ENCODE assay signal across 16 mouse cellular contexts in the genomic region with DNA sequence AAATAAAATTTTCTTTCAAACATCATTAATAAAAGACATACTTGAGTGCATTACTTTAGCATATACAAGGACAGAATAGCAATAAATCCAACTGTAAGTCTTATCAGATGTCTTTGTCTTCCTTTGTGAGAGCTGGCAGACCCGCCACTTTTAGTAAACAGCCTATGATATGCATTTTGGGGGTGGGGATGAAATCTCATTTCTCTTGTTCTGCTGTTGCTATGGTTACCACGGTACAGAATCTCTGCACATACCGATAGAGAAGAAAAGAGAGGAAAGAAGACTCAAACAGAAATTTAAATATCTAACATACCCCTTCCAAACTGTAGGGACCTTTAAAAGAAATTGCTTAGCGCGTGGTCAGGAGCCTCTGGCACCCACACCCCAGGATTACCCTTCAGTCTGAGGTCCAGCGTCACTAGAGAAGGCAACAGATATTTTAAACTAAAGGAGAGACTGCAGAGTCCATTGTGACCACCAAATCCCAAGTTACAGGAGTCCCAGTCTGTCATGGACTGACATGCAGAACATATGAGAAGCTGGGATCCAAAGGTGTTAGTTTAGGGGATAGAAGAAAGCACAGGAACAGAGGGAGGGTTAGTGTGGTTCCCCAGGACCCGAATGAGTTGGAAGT.
DNase-seq lines count a peak whose midpoint lies in the region; ATAC-seq and TF ChIP-seq lines count a peak whose summit lies in the region.
"Had no signal": no experiment of that assay in that cellular context is flagged by ENCODE, and none has a peak within 500 bp of the region (broad histone marks: within the 10 kb centered on the region; RNA-seq: fewer than 3 reads in every experiment).

No protein-coding gene starts in this region.

- no peak overlapping the region for H3K9ac ChIP-seq in hindbrain, embryonic 13.5 days
- no peak overlapping the region for H3K9ac ChIP-seq in forebrain, embryonic 16.5 days (replicated peaks; ENCODE audit: low read depth, low read length)
- H3K9ac ChIP-seq in midbrain, embryonic 15.5 days = no peak overlapping the region
- no peak overlapping the region for H3K9ac ChIP-seq in lung, postnatal 0 days (replicated peaks; ENCODE audit: low read depth)
- H3K9ac ChIP-seq: liver, postnatal 0 days had no signal

- WGBS in hindbrain, embryonic 13.5 days = 57% methylated on average over 7 of the region's 7 CpGs
- 68% methylated on average over 7 of the region's 7 CpGs for WGBS in hindbrain, embryonic 10.5 days
- WGBS in forebrain, embryonic 16.5 days = 60% methylated on average over 7 of the region's 7 CpGs
- 41% methylated on average over 7 of the region's 7 CpGs for WGBS in midbrain, embryonic 15.5 days
- WGBS in lung, postnatal 0 days = 65% methylated on average over 7 of the region's 7 CpGs

- H3K4me3 ChIP-seq in hindbrain, embryonic 13.5 days = no peak overlapping the region
- H3K4me3 ChIP-seq in hindbrain, embryonic 10.5 days = no peak overlapping the region
- H3K4me3 ChIP-seq in forebrain, embryonic 16.5 days (replicated peaks; ENCODE audit: low read length) = no peak overlapping the region
- H3K4me3 ChIP-seq in midbrain, embryonic 15.5 days = no peak overlapping the region
- no peak overlapping the region for H3K4me3 ChIP-seq in lung, postnatal 0 days (ENCODE audit: low read depth, low read length)
- H3K4me3 ChIP-seq: limb, embryonic 10.5 days had no signal

- no peak for DNase-seq in hindbrain, embryonic 10.5 days (ENCODE audit: low spot score)
- peak; percentile 35 for DNase-seq in brain, adult 2 months (ENCODE audit: low read depth, low spot score)
- DNase-seq in lung, postnatal 0 days (ENCODE audit: low spot score) = no peak
- DNase-seq in cerebellum, postnatal 36 days = no peak
- DNase-seq: adrenal gland, adult 2 months; cerebellum, adult 11 months; cerebellum, postnatal 25 days; heart, postnatal 4 days; kidney, adult 11 months; liver, postnatal 0 days; lung, postnatal 36 days; thymus, postnatal 14 days had no signal

- no peak for TF ChIP-seq EP300 in lung, postnatal 0 days (IDR thresholded peaks at IDR 0.05)

- no peak overlapping the region for H3K4me2 ChIP-seq in hindbrain, embryonic 13.5 days
- no peak overlapping the region for H3K4me2 ChIP-seq in forebrain, embryonic 16.5 days (ENCODE audit: low read length)
- H3K4me2 ChIP-seq in midbrain, embryonic 15.5 days = no peak overlapping the region
- no peak overlapping the region for H3K4me2 ChIP-seq in lung, postnatal 0 days (replicated peaks; ENCODE audit: low read depth, low read length)

- no peaks in the 10 kb centered on the region for H3K27me3 ChIP-seq in hindbrain, embryonic 13.5 days
- H3K27me3 ChIP-seq in hindbrain, embryonic 10.5 days (ENCODE audit: insufficient read depth, poor library complexity, severe bottlenecking) = no peaks in the 10 kb centered on the region
- H3K27me3 ChIP-seq in forebrain, embryonic 16.5 days (replicated peaks; ENCODE audit: control insufficient read depth, insufficient read depth, low read length) = no peaks in the 10 kb centered on the region
- H3K27me3 ChIP-seq in midbrain, embryonic 15.5 days (replicated peaks) = no peaks in the 10 kb centered on the region
- no peaks in the 10 kb centered on the region for H3K27me3 ChIP-seq in lung, postnatal 0 days (replicated peaks; ENCODE audit: insufficient read depth, low read length)

- ATAC-seq in hindbrain, embryonic 13.5 days (ENCODE audit: low FRiP score) = peak; percentile 73
- peak; percentile 92 for ATAC-seq in forebrain, embryonic 16.5 days
- ATAC-seq in midbrain, embryonic 15.5 days (replicated peaks) = peak; percentile 95
- ATAC-seq in lung, postnatal 0 days = no peak
- ATAC-seq: liver, postnatal 0 days had no signal

- H3K27ac ChIP-seq in hindbrain, embryonic 13.5 days = no peak overlapping the region
- no peak overlapping the region for H3K27ac ChIP-seq in hindbrain, embryonic 10.5 days
- H3K27ac ChIP-seq in forebrain, embryonic 16.5 days (ENCODE audit: low read length) = peak overlapping the region; percentile 63
- H3K27ac ChIP-seq in midbrain, embryonic 15.5 days = peak overlapping the region; percentile 71
- H3K27ac ChIP-seq in lung, postnatal 0 days (ENCODE audit: low read length) = no peak overlapping the region
- H3K27ac ChIP-seq: limb, embryonic 10.5 days had no signal

- H3K36me3 ChIP-seq in hindbrain, embryonic 13.5 days = no peaks in the 10 kb centered on the region
- no peaks in the 10 kb centered on the region for H3K36me3 ChIP-seq in hindbrain, embryonic 10.5 days
- no peaks in the 10 kb centered on the region for H3K36me3 ChIP-seq in forebrain, embryonic 16.5 days (ENCODE audit: control insufficient read depth, insufficient read depth)
- H3K36me3 ChIP-seq in midbrain, embryonic 15.5 days (replicated peaks) = no peaks in the 10 kb centered on the region
- no peaks in the 10 kb centered on the region for H3K36me3 ChIP-seq in lung, postnatal 0 days (ENCODE audit: insufficient read depth, low read length)
- H3K36me3 ChIP-seq: limb, embryonic 10.5 days had no signal

- no peak for TF ChIP-seq CTCF in lung, postnatal 0 days (IDR thresholded peaks at IDR 0.05)

- no peaks in the 10 kb centered on the region for H3K9me3 ChIP-seq in hindbrain, embryonic 13.5 days
- no peaks in the 10 kb centered on the region for H3K9me3 ChIP-seq in hindbrain, embryonic 10.5 days
- H3K9me3 ChIP-seq in forebrain, embryonic 16.5 days (ENCODE audit: control insufficient read depth, low read length) = no peaks in the 10 kb centered on the region
- H3K9me3 ChIP-seq in midbrain, embryonic 15.5 days = no peaks in the 10 kb centered on the region
- H3K9me3 ChIP-seq in lung, postnatal 0 days (ENCODE audit: low read length) = no peaks in the 10 kb centered on the region
- H3K9me3 ChIP-seq: limb, embryonic 10.5 days had no signal

- peaks cover 6% of the 10 kb centered on the region; the same call in 1 of the 2 replicates for H3K4me1 ChIP-seq in hindbrain, embryonic 13.5 days (replicated peaks)
- H3K4me1 ChIP-seq in hindbrain, embryonic 10.5 days (replicated peaks) = no peaks in the 10 kb centered on the region
- peaks cover 6% of the 10 kb centered on the region; the same call in 1 of the 2 replicates for H3K4me1 ChIP-seq in forebrain, embryonic 16.5 days (replicated peaks; ENCODE audit: control insufficient read depth, insufficient read depth, low read length)
- H3K4me1 ChIP-seq in midbrain, embryonic 15.5 days = peaks cover 10% of the 10 kb centered on the region
- no peaks in the 10 kb centered on the region for H3K4me1 ChIP-seq in lung, postnatal 0 days (ENCODE audit: insufficient read depth, low read depth, low read length)
- H3K4me1 ChIP-seq: limb, embryonic 10.5 days had no signal

Comparison
In these comparisons a context has a peak if more than half of its experiments do, and no peak if none do; other contexts are left out.
1. H3K27ac ChIP-seq: peak in forebrain, embryonic 16.5 days (single experiment) and midbrain, embryonic 15.5 days (single experiment); none in hindbrain, embryonic 13.5 days (single experiment), hindbrain, embryonic 10.5 days (single experiment) and lung, postnatal 0 days (single experiment).